Mouse (Mus musculus): ENCODE data around the gene Tnnc2.

DNA sequence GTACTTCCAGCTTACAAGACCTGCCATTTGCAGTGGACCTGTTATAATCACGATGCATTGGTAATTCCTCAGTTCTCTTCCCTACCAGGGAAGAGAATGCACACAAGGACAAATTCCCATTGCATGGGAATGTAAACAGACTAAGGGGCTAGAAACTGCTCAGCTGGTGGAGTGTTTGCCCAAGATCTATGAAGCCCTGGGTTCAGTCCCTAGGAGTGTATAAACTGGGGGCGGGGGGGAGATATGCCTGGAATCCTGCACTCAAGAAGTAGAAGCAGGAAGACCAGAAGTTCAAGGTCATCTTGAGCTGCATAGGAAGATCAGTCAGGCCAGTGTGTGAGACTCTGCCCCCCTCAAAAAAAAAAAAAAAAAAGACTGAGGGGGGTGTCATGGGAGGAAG lies 46.5 kb downstream of the Tnnc2 start:
- TF ChIP-seq CTCF (conservative IDR thresholded peaks at IDR 0.05; ENCODE audit: insufficient read depth, insufficient read length, low read depth, low read length) (no peak), POLR2A (IDR thresholded peaks at IDR 0.05; ENCODE audit: low read depth, low read length) (no peak)

Measured in kidney, adult 2 months (tissue).